Mouse (Mus musculus): ENCODE results near the gene Grm8. TPM values are rescaled to one million over a fixed set of nuclear protein-coding genes. Genes with fewer than 3 reads are reported as not detected.
A peak's percentile ranks its signal among the peaks of the same experiment; 100 is the strongest.

Grm8 gene
- polyA plus RNA-seq (2014; fragmentation: Nextera tagmentation; extraction: Ambion mirVana) = 10.0 and 12.1 TPM in 2 replicates

DNA sequence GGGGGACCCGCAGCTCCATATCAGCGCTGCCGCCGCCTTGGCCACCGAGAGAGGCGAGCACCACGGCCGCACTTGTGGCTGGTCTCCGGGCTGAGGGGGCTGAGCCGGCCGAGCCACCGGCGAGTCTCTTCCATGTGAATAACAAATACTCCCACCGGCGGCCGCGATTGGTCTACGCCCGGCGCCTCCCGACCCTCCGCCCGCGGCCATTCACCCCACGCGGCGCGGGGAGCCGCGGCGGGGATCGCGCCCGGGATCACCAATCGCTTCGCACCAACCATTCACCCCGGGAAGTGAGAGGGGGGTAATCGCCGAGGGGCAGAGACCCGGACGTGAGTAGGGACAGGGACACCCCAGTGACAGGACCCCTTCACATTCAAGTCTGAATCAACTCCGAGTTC is at the start of gene Grm8:
Grm8 (minus strand) TSS at position 178 of the 401 bp plus-strand sequence.
- H3K27me3 ChIP-seq (ENCODE audit: control insufficient read depth, insufficient read depth, low read length) = peaks cover 9% of the 10 kb centered on the region; the same call in 1 of the 2 replicates
- no peaks in the 10 kb centered on the region for H3K36me3 ChIP-seq (ENCODE audit: control insufficient read depth, insufficient read depth, low read length)
- DNase-seq = peak; percentile 74
- WGBS = under 1% methylated on average over 42 of the region's 42 CpGs
- ATAC-seq (ENCODE audit: low FRiP score, low TSS enrichment) = peak; percentile 49
- H3K27ac ChIP-seq (replicated peaks; ENCODE audit: low read depth, low read length) = peak within 1 kb of the TSS; percentile 57; the same call in 1 of the 2 replicates
- no peaks in the 10 kb centered on the region for H3K9me3 ChIP-seq (ENCODE audit: control insufficient read depth, low read length)
- H3K4me3 ChIP-seq (replicated peaks; ENCODE audit: low read depth, low read length) = peak within 1 kb of the TSS; percentile 56
- peak within 1 kb of the TSS; percentile 59 for H3K9ac ChIP-seq (replicated peaks; ENCODE audit: low read length)
- peak within 1 kb of the TSS; percentile 99 for H3K4me2 ChIP-seq (ENCODE audit: low read length)
- peaks cover 24% of the 10 kb centered on the region for H3K4me1 ChIP-seq (ENCODE audit: control insufficient read depth, insufficient read depth, low read length)

DNA sequence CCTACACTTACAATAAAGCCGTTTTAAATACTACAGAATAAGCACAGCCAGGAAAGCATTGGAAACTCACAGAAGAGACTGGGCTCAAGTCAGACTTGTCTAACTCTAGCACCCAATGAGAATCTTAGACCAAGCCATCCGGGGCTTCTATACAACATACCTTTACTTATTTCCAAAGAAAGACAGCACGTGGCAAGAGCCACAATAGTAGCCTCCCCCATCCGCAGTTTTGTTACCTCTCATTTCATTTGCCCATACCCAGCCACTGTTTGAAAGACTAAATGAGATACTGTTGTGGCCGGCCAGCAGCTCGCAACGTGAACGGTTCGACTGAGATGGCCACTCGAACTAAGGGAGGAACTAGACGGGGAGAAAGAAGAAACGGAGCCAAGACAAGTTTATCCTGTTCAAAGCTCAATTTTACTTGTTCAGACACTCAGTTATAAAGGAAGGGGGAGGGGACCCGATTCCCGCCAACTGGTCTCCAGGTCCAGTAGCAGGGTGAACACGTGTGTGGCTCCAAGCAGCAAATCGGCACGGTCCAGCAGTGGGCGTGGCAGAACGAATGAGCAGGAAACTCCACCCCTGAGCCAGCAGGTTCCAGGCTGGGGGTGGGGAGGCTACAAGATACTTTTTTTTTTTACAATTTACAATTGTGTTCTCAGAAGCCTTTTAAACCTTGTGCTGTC is 35.0 kb upstream of the Grm8 start:
- Histone ChIP-seq H3K4me2 (ENCODE audit: low read length) (no peak overlapping the region), H3K9me3 (ENCODE audit: control insufficient read depth, low read length) (no peaks in the 10 kb centered on the region), H3K27me3 (ENCODE audit: control insufficient read depth, insufficient read depth, low read length) (no peaks in the 10 kb centered on the region), H3K9ac (replicated peaks; ENCODE audit: low read length) (no peak overlapping the region), H3K4me1 (ENCODE audit: control insufficient read depth, insufficient read depth, low read length) (no peaks in the 10 kb centered on the region), H3K27ac (replicated peaks; ENCODE audit: low read depth, low read length) (no peak overlapping the region), H3K36me3 (ENCODE audit: control insufficient read depth, insufficient read depth, low read length) (no peaks in the 10 kb centered on the region), H3K4me3 (replicated peaks; ENCODE audit: low read depth, low read length) (no peak overlapping the region)
- DNase-seq (no peak), ATAC-seq (ENCODE audit: low FRiP score, low TSS enrichment) (no peak)
- WGBS = 74% methylated on average over 19 of the region's 19 CpGs

DNA sequence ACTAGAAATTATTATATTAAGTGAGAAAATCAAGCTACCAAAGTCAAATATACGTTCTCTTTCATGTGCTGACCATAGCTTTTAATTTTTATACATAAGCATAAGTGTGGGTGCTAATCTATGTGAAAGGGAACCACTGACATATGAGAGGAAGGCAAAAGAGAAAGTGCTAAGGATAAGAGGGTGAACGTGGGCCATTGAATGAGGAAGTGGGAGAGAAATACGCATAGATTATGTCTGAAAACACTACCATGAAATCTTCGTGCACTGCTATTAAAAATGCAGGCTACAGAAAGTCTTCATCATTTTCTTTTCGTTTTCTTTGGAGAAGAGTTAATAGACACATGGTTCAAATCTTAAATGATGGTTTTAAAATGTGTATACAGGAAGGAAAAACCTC is 25.4 kb upstream of the Grm8 start:
- 76% methylated on average over 5 of the region's 5 CpGs for WGBS

DNA sequence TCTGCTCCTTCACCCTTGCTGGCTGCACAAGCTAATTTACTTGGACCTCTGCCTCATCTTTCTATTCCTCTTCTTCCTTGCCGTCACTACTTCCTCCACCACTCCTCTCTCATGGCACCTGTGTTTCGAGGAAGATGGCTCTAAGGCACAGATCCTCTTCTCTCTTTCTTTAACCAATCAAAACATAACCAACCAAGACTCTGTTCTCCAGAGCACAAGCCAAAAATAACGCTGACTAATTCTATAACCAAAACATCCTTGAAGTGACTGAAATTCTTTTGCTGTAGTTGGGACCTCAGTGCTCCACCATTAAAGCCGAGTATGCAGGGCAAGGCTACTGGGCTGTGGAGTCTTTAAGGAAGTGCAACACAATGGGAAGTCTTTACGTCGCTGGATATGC is 11.5 kb upstream of the Grm8 start:
- WGBS = 82% methylated on average over 6 of the region's 6 CpGs
- DNase-seq (no peak), ATAC-seq (ENCODE audit: low FRiP score, low TSS enrichment) (no peak)
- no peaks in the 10 kb centered on the region for H3K9me3 ChIP-seq (ENCODE audit: control insufficient read depth, low read length)
- no peak overlapping the region for H3K27ac ChIP-seq (replicated peaks; ENCODE audit: low read depth, low read length)
- no peaks in the 10 kb centered on the region for H3K4me1 ChIP-seq (ENCODE audit: control insufficient read depth, insufficient read depth, low read length)
- no peak overlapping the region for H3K9ac ChIP-seq (replicated peaks; ENCODE audit: low read length)
- H3K4me3 ChIP-seq (replicated peaks; ENCODE audit: low read depth, low read length) = no peak overlapping the region
- no peaks in the 10 kb centered on the region for H3K36me3 ChIP-seq (ENCODE audit: control insufficient read depth, insufficient read depth, low read length)
- no peaks in the 10 kb centered on the region for H3K27me3 ChIP-seq (ENCODE audit: control insufficient read depth, insufficient read depth, low read length)
- no peak overlapping the region for H3K4me2 ChIP-seq (ENCODE audit: low read length)

More for the DNA sequence above, 25.4 kb upstream of the Grm8 start:
- DNase-seq = no peak
- H3K9me3 ChIP-seq (ENCODE audit: control insufficient read depth, low read length) = no peaks in the 10 kb centered on the region
- H3K27ac ChIP-seq (replicated peaks; ENCODE audit: low read depth, low read length) = no peak overlapping the region
- H3K4me2 ChIP-seq (ENCODE audit: low read length) = no peak overlapping the region
- no peaks in the 10 kb centered on the region for H3K4me1 ChIP-seq (ENCODE audit: control insufficient read depth, insufficient read depth, low read length)
- no peaks in the 10 kb centered on the region for H3K36me3 ChIP-seq (ENCODE audit: control insufficient read depth, insufficient read depth, low read length)
- no peak overlapping the region for H3K9ac ChIP-seq (replicated peaks; ENCODE audit: low read length)
- no peak overlapping the region for H3K4me3 ChIP-seq (replicated peaks; ENCODE audit: low read depth, low read length)
- ATAC-seq (ENCODE audit: low FRiP score, low TSS enrichment) = no peak
- H3K27me3 ChIP-seq (ENCODE audit: control insufficient read depth, insufficient read depth, low read length) = no peaks in the 10 kb centered on the region

DNA sequence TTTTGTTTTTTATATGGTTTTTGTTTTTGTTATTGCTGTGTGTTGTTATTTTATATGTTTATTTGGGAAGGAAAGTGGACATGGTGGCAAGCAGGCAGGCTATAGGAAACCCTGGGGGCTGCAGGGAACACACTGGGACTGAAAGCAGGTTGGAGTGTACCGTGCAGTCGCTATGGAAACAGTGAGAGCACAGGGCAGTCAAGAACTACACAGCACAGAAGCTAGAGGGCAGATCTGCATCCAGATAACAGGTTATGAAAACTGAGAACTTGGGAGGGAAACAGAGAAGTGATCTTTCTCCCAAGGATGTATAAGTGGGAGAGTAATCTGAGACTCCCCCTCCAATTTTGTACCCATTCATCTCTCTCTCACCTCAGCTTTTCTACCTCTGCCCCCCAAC is 7.4 kb upstream of the Grm8 start:
- H3K4me1 ChIP-seq (ENCODE audit: control insufficient read depth, insufficient read depth, low read length) = no peaks in the 10 kb centered on the region
- H3K9me3 ChIP-seq (ENCODE audit: control insufficient read depth, low read length) = no peaks in the 10 kb centered on the region
- no peak overlapping the region for H3K9ac ChIP-seq (replicated peaks; ENCODE audit: low read length)
- 4% methylated on average over 2 of the region's 2 CpGs for WGBS
- no peak overlapping the region for H3K27ac ChIP-seq (replicated peaks; ENCODE audit: low read depth, low read length)
- DNase-seq = peak; percentile 60
- no peak for ATAC-seq (ENCODE audit: low FRiP score, low TSS enrichment)
- no peaks in the 10 kb centered on the region for H3K36me3 ChIP-seq (ENCODE audit: control insufficient read depth, insufficient read depth, low read length)
- H3K27me3 ChIP-seq (ENCODE audit: control insufficient read depth, insufficient read depth, low read length) = no peaks in the 10 kb centered on the region
- H3K4me3 ChIP-seq (replicated peaks; ENCODE audit: low read depth, low read length) = no peak overlapping the region
- H3K4me2 ChIP-seq (ENCODE audit: low read length) = no peak overlapping the region

DNA sequence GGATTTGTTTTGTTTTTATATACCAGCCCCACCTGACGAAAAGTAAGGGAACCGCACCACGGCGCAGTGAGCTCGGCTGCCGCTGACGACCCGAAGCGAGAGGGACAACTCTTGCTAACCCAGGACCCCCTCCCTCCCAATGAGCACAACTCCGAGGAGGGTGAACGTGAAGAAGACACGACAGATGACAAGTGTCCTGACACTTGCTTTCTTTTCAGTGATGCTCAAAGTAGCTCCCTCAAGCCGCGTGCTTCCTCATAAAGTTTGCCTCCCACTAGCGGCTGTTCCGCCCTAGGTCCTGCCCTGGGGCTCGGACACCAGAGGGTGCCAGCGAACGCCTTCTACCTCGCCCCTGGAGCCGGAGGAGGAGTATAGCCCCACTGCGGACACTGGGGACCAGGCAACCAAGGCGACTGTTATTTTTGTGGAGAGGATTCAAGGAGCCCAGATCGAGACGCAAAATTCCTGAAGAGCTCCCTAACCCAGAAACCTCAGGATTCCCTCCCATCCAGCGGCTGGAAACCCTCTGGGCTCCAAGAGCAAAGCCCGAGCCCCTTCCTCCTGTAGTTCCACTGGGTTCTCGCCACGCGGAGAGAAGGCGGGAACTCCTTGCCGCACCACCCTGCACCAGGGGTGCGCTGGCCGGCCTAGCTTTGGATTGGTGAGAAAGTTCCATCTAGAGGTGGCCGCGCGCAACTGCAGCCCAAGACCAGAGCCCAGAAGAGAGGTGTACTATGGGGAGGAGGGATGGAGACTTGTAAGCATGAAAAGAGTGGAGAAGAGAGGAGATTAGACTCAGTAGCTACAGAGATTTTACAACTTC is 644 bp upstream of the Grm8 start:
- H3K9me3 ChIP-seq (ENCODE audit: control insufficient read depth, low read length) = no peaks in the 10 kb centered on the region
- WGBS = 0% methylated on average over 37 of the region's 37 CpGs
- DNase-seq (peak; percentile 94), ATAC-seq (ENCODE audit: low FRiP score, low TSS enrichment) (peak; percentile 88)
- H3K9ac ChIP-seq (replicated peaks; ENCODE audit: low read length) = peak overlapping the region; percentile 59
- peaks cover 9% of the 10 kb centered on the region; the same call in 1 of the 2 replicates for H3K27me3 ChIP-seq (ENCODE audit: control insufficient read depth, insufficient read depth, low read length)
- no peaks in the 10 kb centered on the region for H3K36me3 ChIP-seq (ENCODE audit: control insufficient read depth, insufficient read depth, low read length)
- H3K4me3 ChIP-seq (replicated peaks; ENCODE audit: low read depth, low read length) = peak overlapping the region; percentile 56
- H3K4me1 ChIP-seq (ENCODE audit: control insufficient read depth, insufficient read depth, low read length) = peaks cover 24% of the 10 kb centered on the region
- H3K27ac ChIP-seq (replicated peaks; ENCODE audit: low read depth, low read length) = no peak overlapping the region
- peak overlapping the region; percentile 99 for H3K4me2 ChIP-seq (ENCODE audit: low read length)

DNA sequence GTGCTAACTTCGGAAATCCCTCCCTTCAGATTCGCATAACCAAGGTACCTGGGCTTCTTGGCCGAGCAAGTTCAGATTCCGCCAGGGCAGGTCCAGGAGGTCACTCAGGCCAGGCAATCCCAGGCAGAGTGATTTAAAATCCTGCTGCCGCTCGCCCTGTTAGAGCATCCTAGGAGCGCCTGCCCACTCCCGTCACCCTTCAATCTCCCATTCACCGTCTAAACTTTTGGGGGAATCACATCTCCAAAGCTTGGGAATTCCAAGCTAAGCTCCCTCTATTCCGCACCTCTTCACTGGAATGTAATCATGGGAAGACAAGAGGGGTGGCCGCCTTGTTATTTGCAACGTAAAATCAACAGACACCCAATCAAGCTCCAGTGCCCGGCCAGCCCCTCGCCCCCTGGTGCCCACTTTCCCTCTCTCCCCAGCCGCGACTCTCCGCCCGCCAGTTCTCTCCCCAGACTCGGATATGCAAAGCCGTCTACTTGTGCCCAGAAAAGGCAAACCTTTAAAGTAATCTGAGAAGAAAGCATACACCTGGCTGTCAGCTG is 652 bp downstream of the Grm8 start:
- DNase-seq (peak; percentile 70), ATAC-seq (ENCODE audit: low FRiP score, low TSS enrichment) (peak; percentile 21; the same call in 1 of the 2 replicates)
- Histone ChIP-seq H3K4me3 (replicated peaks; ENCODE audit: low read depth, low read length) (peak overlapping the region; percentile 56), H3K4me1 (ENCODE audit: control insufficient read depth, insufficient read depth, low read length) (peaks cover 24% of the 10 kb centered on the region), H3K9me3 (ENCODE audit: control insufficient read depth, low read length) (no peaks in the 10 kb centered on the region), H3K4me2 (ENCODE audit: low read length) (peak overlapping the region; percentile 99), H3K27me3 (ENCODE audit: control insufficient read depth, insufficient read depth, low read length) (peaks cover 9% of the 10 kb centered on the region; the same call in 1 of the 2 replicates), H3K9ac (replicated peaks; ENCODE audit: low read length) (peak overlapping the region; percentile 59), H3K27ac (replicated peaks; ENCODE audit: low read depth, low read length) (0 out of 2 replicates have a peak overlapping the region, but pooled peaks have one; percentile 5), H3K36me3 (ENCODE audit: control insufficient read depth, insufficient read depth, low read length) (no peaks in the 10 kb centered on the region)
- under 1% methylated on average over 20 of the region's 20 CpGs for WGBS

DNA sequence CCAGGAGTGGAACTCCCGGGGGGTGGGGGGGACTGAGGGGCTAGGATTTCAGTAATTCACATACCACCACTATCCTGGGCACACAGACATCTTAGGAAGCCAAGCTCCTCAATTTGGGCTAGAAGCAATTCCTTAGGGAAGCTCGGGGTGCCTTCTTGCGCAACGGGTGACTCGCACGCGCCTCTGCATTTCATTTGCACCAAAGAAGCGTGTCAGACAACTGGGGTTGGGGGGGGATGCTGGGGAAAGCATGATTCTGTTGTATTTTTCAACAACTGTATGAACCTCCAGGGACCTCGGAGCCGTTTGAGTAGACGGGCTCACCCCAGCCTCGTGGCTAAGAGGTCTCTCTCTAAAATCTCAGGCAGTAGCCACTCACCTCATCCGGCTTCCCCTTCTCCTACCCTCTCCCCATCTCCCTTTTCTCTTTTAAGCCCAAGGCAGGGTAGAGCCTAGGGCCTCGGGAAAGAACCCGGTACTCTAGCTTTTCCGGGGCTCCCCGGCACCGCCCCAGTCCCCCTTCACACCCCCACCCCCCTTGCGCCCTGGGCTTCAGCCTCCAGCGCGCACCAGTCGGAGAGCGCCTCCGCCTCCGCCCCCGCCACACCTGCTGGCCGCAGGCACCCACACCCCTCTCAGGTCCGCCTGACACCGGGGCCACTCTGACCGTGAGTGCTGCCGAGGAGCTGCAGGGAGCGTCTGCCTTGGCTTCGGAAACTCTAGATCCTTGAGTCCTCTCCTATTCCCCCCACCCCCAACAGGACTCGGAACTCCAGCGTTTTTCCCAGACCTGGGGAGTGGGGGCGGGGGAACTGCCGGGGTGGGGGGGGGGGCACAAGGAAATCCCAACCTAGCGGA is 1.5 kb downstream of the Grm8 start:
- under 1% methylated on average over 38 of the region's 38 CpGs for WGBS

More for the DNA sequence above, 1.5 kb downstream of the Grm8 start:
- Histone ChIP-seq H3K9me3 (ENCODE audit: control insufficient read depth, low read length) (no peaks in the 10 kb centered on the region), H3K27ac (replicated peaks; ENCODE audit: low read depth, low read length) (peak overlapping the region; percentile 32; the same call in 1 of the 2 replicates), H3K9ac (replicated peaks; ENCODE audit: low read length) (peak overlapping the region; percentile 59), H3K27me3 (ENCODE audit: control insufficient read depth, insufficient read depth, low read length) (peaks cover 9% of the 10 kb centered on the region; the same call in 1 of the 2 replicates), H3K4me2 (ENCODE audit: low read length) (peak overlapping the region; percentile 99), H3K4me3 (replicated peaks; ENCODE audit: low read depth, low read length) (peak overlapping the region; percentile 56), H3K4me1 (ENCODE audit: control insufficient read depth, insufficient read depth, low read length) (peaks cover 24% of the 10 kb centered on the region), H3K36me3 (ENCODE audit: control insufficient read depth, insufficient read depth, low read length) (no peaks in the 10 kb centered on the region)
- ATAC-seq (ENCODE audit: low FRiP score, low TSS enrichment) = no peak
- DNase-seq = peak; percentile 63
